Mouse (Mus musculus): ENCODE results near the gene Rtl5.
"Not testable (repeated sequence)": the region's sequence is repeated elsewhere in the genome, so short reads cannot be mapped to it uniquely, and the experiment has no call there.

Gene Rtl5

DNA sequence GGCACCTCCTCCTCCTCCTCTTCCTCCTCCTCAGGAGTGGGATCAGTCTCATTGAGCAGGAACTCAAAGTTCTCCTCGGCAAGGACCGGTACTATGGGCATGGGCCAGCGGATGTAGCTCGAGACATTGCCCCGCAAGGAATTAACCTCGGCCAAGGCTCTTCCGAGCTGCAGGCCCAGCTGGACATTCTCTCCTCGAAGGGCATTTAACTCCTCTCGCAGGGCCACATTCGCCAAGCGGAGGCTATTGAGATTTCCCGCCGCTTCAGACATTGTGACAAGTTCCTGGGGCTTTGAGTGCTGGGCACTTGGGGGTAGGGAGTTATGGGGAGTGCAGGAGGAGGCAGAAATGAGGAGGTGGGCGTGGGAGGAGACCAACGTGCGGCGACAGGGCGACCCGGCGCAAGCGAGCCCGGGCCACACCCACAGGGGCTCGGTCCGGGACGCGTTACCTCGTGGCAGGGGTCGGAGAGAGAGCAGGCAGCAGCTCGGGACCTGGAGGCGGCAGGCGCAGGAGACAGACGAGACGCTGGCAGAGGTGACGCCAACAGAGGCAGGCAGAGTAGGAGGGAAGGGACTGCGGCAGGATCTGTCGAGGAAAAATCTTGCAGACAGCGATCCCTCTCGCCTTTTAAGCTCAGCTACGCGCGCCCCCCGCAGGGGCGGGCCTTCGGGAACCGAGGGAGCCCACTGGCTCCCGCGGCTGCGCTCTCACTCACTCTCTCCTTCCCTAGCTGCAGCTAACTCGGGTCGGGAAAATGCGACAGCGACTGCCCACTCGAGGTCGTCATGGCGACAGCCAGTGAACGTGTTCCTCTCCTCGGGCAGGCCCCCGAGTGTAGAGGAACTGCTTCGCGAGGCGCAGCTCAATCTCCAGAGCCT lies at the start of gene Rtl5:
Gene Rtl5 (minus strand): TSS at position 714 of the 881 bp plus-strand sequence.
- peak; percentile 77 to 89 for DNase-seq

DNA sequence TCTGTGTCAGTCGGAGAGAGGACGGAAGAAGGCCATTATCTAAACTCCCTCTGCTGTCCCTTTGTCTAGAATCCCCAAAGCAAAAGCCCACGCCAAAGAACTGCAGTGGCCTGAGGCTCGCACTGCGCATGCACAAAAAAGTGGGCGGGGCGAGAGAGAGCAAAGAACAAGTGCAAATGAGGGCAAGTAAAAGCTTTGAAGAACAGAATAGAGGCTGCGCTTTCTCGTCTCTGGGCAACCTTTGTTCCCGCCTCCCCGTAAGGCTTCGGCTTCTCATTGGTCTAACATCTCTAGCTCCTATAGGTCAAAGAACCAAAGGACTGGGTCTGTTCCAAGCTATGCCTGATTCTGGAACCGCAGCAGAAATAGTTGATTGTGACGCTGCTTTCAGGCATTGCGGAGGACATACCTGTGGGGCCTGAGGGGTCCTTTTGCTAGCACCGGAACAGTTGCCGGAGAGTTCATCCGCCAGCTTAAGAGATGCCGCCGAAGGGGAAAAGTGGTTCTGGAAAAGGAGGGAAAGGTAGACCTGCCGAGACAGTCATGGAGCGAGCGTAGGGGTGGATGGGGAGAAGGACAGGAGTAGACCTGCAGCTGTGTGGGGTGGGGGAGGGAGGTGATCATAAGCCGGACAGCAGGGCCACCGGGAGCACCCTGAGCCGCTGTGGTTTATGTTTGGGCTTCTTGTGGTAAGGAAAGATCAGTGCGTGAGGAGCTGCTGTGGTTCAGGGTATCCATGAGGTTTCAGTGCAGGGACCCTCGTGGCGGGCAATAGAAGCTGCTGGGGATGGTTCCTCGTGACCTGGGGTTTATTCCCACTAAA lies 48.1 kb upstream of the Rtl5 start, which contains the start of gene Pin4:
Gene Pin4 (plus strand): TSS at position 406 of the 823 bp plus-strand sequence.
- peak; percentile 95 for DNase-seq

DNA sequence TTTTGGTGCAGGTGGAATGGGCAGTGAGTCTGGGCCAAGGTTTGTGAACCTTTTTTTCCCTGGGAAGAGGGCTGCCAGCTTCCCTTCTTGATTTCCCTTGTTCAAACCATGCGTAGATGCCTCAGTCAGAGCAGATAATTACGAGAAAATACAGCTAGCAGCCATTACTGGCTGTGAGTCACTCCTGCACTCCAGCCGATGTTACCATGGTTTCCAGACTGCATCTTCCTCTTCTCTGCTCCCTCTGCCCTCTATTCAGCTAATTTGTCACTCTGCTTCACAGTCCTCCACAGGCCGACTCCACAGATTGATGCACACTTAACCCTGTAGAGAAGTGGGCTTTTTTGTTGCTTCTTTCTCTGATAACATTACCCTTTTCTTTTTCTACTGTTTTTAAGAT lies 44.6 kb upstream of the Rtl5 start:
- no peak for DNase-seq

DNA sequence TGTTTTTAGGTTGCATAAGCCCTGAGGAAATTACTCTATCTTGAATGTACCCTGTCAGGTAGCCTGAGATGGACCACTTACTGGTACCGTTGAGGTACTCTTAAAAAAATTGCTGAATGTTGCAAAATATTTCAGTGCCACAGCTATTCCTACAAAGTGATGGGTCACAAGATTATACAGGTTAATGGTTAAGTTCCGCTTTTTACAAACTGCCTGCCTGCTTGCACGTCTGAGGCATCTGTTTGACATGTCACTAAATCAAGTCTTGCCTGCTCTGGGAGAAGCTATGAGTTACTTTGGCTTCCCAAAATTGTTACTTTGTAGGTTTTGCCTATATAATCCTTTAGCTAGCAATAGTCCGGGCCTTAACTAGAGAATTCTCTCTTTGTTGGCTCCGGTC lies 38.2 kb upstream of the Rtl5 start:
- DNase-seq, result not testable (repeated sequence)

DNA sequence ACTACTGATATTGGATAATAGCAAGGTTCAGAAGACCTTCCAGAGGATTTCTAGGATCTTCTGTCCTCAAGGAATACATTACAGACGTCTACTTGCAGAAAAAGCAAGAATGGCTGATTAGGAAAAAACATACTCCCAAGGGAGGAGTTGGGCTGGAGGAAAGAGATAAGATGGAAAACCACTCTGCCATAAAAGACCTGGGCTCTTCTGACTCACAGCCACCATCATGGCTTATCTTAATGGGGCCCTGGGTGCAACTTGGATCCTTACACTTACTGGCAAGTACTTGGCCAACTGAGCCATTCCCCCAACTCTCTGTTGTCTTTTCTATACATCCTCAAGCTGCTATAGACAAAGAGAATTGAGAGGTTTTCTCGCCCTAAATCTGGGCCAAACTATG lies 32.7 kb upstream of the Rtl5 start:
- DNase-seq, result not testable (repeated sequence)

GRCm38 (mm10) chrX:102101886-102102285 lies 30.8 kb upstream of the Rtl5 start:
- DNase-seq, result no peak

DNA sequence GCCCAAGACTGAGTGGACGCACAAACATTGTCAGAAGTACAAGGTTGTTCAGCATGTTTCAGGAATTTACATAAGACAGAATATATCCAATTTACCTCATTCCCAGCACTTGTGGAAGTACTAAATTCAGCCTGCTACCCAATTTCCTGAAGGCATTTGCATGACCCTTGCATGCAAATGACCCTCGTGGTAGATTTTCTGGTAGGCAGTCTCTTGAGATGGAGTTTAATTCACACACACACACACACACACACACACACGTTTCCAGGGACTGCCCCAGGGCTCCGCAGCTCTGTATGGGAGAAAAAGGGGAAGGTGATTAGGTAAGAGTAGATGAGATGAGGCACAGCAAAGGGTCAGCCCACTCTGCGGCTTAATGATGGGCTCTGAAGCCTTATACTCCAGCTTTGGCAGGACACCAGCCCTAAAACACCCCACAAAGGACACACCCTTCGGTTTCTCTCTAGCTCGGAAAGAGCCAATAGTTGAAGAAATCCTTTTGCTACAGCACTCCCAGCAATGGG lies 23.3 kb upstream of the Rtl5 start:
- DNase-seq, result no peak

DNA sequence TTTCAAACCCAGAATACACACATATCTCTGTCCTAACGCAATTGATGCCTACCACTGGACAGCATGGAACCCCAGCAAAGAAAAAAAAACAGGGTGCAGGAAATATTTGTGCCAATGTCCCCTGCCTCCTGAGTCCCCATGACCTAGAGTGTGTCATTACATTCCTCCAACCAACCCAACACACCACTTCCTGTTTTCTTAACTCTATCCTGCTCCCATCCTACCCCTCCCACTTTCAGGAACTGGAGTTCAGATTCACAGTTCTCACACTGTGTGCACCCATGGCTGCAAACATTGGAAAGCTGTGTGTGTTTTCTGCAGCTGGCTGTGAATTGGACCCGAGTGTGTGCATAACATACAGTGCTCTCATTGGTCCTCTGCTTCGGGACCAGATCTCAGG lies 19.5 kb upstream of the Rtl5 start:
- no peak for DNase-seq

DNA sequence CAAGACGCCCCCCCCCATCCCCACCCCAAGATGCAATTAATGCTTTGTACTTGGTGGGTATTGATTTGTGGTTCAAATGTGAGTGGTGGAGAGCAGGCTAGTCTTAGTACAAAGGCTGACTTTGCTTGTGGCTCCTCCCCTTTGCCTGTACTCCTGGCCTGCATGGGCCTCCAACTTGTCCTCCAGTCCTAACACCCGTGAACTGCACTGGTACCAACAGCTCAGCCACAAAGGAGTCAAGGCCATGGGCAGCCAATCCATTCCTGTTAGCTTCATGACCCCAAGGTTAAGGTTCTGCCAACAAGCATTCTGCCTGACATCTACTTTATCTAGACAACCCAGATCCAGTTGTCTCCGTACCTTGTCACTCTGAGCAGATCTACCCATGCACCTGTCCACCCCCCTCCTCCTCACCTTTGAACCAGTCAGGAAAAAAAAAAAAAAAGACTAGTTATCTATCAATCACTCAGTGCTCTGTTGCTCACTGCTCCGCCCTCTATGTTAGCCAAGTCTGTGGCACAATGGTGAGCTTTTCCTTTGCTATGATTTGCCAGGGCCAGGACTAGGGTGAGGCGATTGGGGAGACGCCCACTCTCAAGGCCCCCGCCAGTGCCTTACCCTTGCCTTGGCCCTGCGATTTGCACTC lies 14.8 kb upstream of the Rtl5 start:
- peak; percentile 18 to 56 for DNase-seq

DNA sequence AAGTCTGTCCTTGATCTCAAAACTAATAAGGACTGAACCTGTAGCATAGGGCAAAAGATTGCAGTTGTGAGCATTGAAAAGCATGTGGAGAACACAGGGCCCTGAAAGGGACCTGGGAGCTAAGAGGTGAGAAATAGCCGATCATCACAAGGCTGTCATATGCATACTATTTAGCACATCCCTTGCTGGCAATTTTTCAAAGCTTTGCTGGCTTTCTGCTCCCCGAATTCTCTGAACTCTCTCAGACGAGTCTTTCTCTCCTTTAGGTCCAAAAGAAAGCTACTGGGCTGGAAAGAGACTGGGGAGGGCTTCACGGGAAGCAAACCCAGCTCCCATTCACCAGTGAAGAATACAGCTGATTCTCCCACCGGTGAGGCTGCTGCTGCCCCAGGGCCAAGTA lies 11.2 kb upstream of the Rtl5 start:
- peak in 1 of 2 experiments; percentile 14 for DNase-seq

- DNase-seq, result peak in 1 of 2 experiments; percentile 14
These were observed 10.6 kb upstream of the Rtl5 start for GRCm38 (mm10) chrX:102081573-102082279.

DNA sequence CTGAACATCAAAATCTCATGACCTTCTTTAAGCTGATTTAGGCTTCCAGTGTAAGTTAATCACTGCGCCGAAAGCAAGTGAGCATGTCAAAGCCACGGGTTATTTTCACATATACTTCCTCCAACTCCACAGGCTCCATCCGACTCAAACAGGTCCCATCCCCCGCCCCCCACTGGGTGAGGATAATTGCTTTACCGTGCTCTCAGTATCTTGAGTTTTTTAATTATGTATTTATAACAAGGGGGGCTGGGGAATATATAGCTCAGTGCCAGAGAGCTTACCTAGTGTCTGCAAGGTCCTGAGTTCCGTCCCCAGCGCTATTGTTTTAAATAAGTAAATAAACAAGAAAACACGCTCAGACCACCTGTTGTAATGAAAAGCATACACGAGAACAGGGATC lies 10.0 kb upstream of the Rtl5 start:
- peak in 1 of 2 experiments; percentile 19 for DNase-seq

DNA sequence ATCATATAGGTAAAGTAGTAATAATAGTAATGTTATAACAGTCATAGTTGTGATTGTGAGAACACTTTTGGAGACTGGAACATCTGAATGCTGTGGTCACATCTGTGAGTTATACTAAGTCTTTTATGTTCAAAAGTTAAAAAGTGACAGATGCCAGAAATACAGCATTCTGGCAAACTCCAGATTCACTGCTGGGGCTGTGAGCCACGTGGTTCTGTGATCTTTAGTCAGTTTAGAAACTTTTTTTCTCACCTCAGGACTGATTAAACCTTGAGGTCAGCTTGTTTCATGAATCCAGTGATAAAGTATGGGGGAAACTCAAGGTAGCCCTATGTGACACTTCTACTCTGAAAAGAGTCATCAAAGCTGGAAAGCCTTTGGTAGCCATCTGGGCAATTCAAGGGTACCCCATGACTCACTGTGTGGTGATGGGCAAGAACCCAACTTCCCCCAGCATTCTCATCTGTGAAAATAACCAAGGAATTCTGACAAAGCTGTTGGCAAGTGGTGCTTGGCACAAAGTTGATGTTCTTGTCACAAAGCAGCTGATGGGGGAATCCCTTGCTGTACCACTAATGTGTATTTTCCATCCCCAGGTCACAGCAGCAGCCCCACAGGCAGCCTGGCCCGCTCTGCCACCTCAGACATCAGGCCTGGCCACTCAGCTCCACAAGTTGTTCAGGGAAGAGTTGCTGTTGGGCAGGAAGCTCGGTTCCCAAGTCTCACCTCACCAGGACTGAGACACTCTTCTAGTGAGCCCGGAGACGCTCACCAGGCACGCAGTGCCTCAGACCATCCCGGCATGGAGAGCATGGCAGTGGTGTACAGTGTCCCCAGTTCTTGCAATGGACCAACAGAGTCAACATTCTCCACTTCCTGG lies 6.0 kb upstream of the Rtl5 start:
- DNase-seq, result peak in 1 of 2 experiments; percentile 20

- peak; percentile 28 to 55 for DNase-seq
These were observed 4.1 kb upstream of the Rtl5 start for GRCm38 (mm10) chrX:102075158-102075557.

DNA sequence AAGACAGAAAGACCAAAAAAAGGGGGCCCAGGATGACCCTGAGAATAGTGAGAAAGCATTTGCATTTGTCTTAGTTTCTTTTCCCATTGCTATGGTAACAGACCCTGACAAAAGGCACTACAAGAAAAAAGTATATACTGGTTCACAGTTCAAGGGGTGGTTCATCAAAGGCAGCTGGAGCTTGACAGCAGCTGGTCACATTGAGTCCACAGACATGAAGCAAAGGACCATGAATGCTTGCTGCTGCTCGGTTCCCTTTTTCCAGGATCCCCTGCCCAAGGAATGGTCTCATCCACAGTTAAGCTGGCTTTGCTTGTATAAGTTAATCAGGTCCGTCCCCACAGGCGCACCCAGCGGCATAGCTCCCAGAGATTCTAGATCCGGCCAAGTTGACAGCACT lies 3.3 kb upstream of the Rtl5 start:
- DNase-seq, result no peak

DNA sequence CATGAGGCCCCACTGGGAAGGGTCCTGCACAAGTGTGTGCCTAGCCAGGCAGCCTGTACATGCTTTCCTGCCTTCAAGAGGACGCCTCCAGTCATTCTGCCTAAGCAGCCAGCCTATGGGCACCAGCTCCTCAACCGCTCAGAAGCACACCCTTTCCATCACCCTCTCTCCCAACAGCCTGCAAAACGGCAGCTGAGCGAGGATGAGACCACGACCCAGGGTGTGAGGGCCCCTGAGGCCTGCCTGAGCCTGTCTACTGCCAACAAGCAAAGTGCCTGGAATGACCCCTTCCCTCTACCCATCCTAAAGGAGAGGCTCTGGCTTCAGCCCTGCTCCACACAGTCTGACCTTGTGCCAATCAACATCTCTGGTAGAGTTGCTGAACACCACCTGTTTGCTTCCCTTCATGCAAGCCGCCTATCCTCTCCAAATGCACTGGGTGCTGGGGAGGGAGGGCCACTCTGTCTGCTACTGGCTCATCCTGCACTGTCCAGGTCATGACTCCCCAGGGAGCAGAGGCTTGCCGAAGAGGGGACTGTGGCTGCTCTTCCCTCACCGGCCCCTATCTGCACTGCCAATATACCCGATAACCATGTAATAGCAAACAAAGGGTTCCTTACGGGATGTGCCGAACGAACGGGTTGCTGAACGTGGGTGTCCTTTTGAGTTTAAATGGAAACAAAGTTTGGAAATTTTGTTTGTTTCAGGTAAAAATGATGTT lies 2.7 kb upstream of the Rtl5 start:
- DNase-seq, result no peak

- DNase-seq, result no peak
These were observed 413 bp upstream of the Rtl5 start for GRCm38 (mm10) chrX:102071517-102071916.

- DNase-seq, result no peak
These were observed 2.1 kb downstream of the Rtl5 start for GRCm38 (mm10) chrX:102068811-102069540.

DNA sequence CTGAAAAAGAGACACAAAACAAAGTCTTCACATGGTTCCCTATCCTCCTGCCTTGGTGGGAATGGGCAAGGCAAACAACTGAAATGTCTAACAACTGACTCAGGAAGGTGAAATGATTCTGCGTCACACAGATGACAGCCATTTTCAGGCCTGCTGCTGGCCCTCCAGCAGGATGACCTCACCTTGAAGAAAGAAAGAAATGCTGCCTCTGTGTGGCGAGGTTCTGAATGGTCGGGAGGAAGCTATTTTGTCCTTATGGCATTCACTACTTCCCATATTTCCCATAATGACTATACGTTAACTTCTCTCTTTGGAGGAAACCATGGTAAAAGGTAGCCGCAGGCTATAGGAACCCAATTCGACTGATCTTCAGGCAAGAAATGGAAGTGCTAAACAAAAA lies 4.0 kb downstream of the Rtl5 start:
- DNase-seq, result no peak

- peak; percentile 71 to 79 for DNase-seq
These were observed 5.0 kb downstream of the Rtl5 start for GRCm38 (mm10) chrX:102066134-102066533.
